Mouse (Mus musculus) embryonic stem cell, embryonic (primary cell): ENCODE results near the gene Fxyd3.

Experiments
- CTCF ChIA-PET, 4 experiments: fragments of 300-600 bp in 2 of 4; fragments of 350-600 bp in 2 of 4; sonication (Branson Sonifier 250); formaldehyde crosslinking; loops; one replicate each; lab custom pipeline; 2022; ENCODE audit warnings: inconsistent platforms in 2 of 4; lab: Charles Lee
- POLR2A ChIA-PET, 4 experiments: fragments of 300-600 bp in 2 of 4; fragments of 350-600 bp in 2 of 4; sonication (Branson Sonifier 250); formaldehyde crosslinking; loops; one replicate each; lab custom pipeline; 2022; ENCODE audit warnings: antibody characterized with exemption in 4 of 4, inconsistent platforms in 1 of 4; lab: Charles Lee

The Fxyd3 gene

GRCm38 (mm10) chr7:31050487-31050886, 26.0 kb downstream of the Fxyd3 start:
- CTCF ChIA-PET = interaction anchor here in 2 of 4 experiments (0.7 to 3.5 kb wide), 7 partner anchors 9 to 106 kb away, joined by 3 to 11 read pairs (median 3); partner anchors contain the start of gene Lgi4 (in 1 of the 2)
- POLR2A ChIA-PET = interaction anchor here in 1 of 4 experiments (0.9 kb wide), 1 partner anchor 17 kb away, joined by 3 read pairs; no protein-coding TSS in a partner anchor

GRCm38 (mm10) chr7:31049846-31050281, 26.6 kb downstream of the Fxyd3 start:
- CTCF ChIA-PET = interaction anchor here in 1 of 4 experiments (1.0 to 1.3 kb wide), 3 partner anchors 8 to 35 kb away, joined by 3 to 6 read pairs (median 5); partner anchors contain the start of gene Lgi4

GRCm38 (mm10) chr7:31049135-31049845, 27.2 kb downstream of the Fxyd3 start:
- ChIA-PET CTCF (interaction anchor here in 2 of 4 experiments (1.2 to 1.3 kb wide), 2 partner anchors 10 to 29 kb away, joined by 3 to 5 read pairs; partner anchors contain the start of gene Lgi4 (in 1 of the 2)), POLR2A (interaction anchor here in 1 of 4 experiments (0.8 kb wide), 1 partner anchor 16 kb away, joined by 3 read pairs; no protein-coding TSS in a partner anchor)

More at GRCm38 (mm10) chr7:31049846-31050281, 26.6 kb downstream of the Fxyd3 start:
- POLR2A ChIA-PET = interaction anchor here in 1 of 4 experiments (0.8 kb wide), 1 partner anchor 15 kb away, joined by 3 read pairs; no protein-coding TSS in a partner anchor

GRCm38 (mm10) chr7:31042431-31042910, 34.0 kb downstream of the Fxyd3 start, which contains the start of gene Fxyd5:
Gene Fxyd5, minus strand, starts transcription at chr7:31042481.
- POLR2A ChIA-PET = interaction anchor here in 2 of 4 experiments (1.1 to 1.5 kb wide), 2 partner anchors 9 to 11 kb away, joined by 3 to 5 read pairs; no protein-coding TSS in a partner anchor
- CTCF ChIA-PET = interaction anchor here (0.5 to 1.5 kb wide), 7 partner anchors 11 to 67 kb away, joined by 3 to 12 read pairs (median 4); no protein-coding TSS in a partner anchor

- CTCF ChIA-PET = interaction anchor here (0.5 to 2.0 kb wide), 15 partner anchors 9 to 951 kb away, joined by 3 to 12 read pairs (median 4); no protein-coding TSS in a partner anchor
- POLR2A ChIA-PET = interaction anchor here in 3 of 4 experiments (0.7 to 1.5 kb wide), 7 partner anchors 9 to 596 kb away, joined by 3 to 5 read pairs (median 3); partner anchors contain the start of gene Gramd1a (in 1 of the 3)
These were observed 34.7 kb downstream of the Fxyd3 start for GRCm38 (mm10) chr7:31041662-31042315.

GRCm38 (mm10) chr7:31041023-31041407, 35.5 kb downstream of the Fxyd3 start:
- CTCF ChIA-PET = interaction anchor here in 3 of 4 experiments (0.5 to 2.0 kb wide), 7 partner anchors 10 to 263 kb away, joined by 3 to 7 read pairs (median 5); no protein-coding TSS in a partner anchor
- POLR2A ChIA-PET = interaction anchor here in 2 of 4 experiments (0.7 to 1.5 kb wide), 5 partner anchors 12 to 254 kb away, joined by 3 to 5 read pairs (median 3); partner anchors contain the start of gene Gramd1a (in 1 of the 2)

GRCm38 (mm10) chr7:31040281-31041022, 36.1 kb downstream of the Fxyd3 start:
- POLR2A ChIA-PET = interaction anchor here in 2 of 4 experiments (0.6 to 0.9 kb wide), 2 partner anchors 13 to 86 kb away, joined by 3 to 6 read pairs; no protein-coding TSS in a partner anchor

GRCm38 (mm10) chr7:31039011-31039410, 37.5 kb downstream of the Fxyd3 start:
- ChIA-PET POLR2A (interaction anchor here in 1 of 4 experiments (1.0 kb wide), 1 partner anchor 253 kb away, joined by 3 read pairs; no protein-coding TSS in a partner anchor), CTCF (interaction anchor here in 1 of 4 experiments (0.8 kb wide), 1 partner anchor 135 kb away, joined by 3 read pairs; no protein-coding TSS in a partner anchor)

More at GRCm38 (mm10) chr7:31040281-31041022, 36.1 kb downstream of the Fxyd3 start:
- CTCF ChIA-PET = interaction anchor here in 2 of 4 experiments (1.2 to 2.0 kb wide), 3 partner anchors 12 to 64 kb away, joined by 3 to 7 read pairs (median 4); no protein-coding TSS in a partner anchor

GRCm38 (mm10) chr7:31037675-31038074, 38.8 kb downstream of the Fxyd3 start:
- POLR2A ChIA-PET = interaction anchor here in 3 of 4 experiments (0.6 to 1.8 kb wide), 9 partner anchors 9 to 306 kb away, joined by 3 to 5 read pairs (median 4); partner anchors contain the start of gene Ffar1 (in 1 of the 3)
- CTCF ChIA-PET = interaction anchor here in 2 of 4 experiments (0.6 to 1.4 kb wide), 5 partner anchors 9 to 232 kb away, joined by 4 to 8 read pairs (median 5); partner anchors contain the start of gene Lgi4 (in 1 of the 2)

- ChIA-PET CTCF (interaction anchor here in 2 of 4 experiments (0.6 to 1.4 kb wide), 9 partner anchors 8 to 231 kb away, joined by 3 to 8 read pairs (median 5); partner anchors contain the start of genes Gramd1a (in 1 of the 2) and Lgi4 (in 1 of the 2)), POLR2A (interaction anchor here in 2 of 4 experiments (0.6 to 1.8 kb wide), 14 partner anchors 10 to 757 kb away, joined by 3 to 5 read pairs (median 4); partner anchors contain the start of genes Ffar1 (in 1 of the 2), Thap8 (in 1 of the 2), Usf2 (in 1 of the 2) and Wdr62 (in 1 of the 2))
These were observed 39.6 kb downstream of the Fxyd3 start for GRCm38 (mm10) chr7:31036917-31037316.

- POLR2A ChIA-PET = no interaction called here
- CTCF ChIA-PET = interaction anchor here in 3 of 4 experiments (0.6 to 1.8 kb wide), 5 partner anchors 13 to 520 kb away, joined by 3 to 5 read pairs (median 3); no protein-coding TSS in a partner anchor
These were observed 41.2 kb downstream of the Fxyd3 start for GRCm38 (mm10) chr7:31035291-31035690.

- ChIA-PET POLR2A (interaction anchor here in 1 of 4 experiments (0.6 kb wide), 1 partner anchor 78 kb away, joined by 3 read pairs; no protein-coding TSS in a partner anchor), CTCF (interaction anchor here (0.6 to 1.8 kb wide), 6 partner anchors 13 to 519 kb away, joined by 3 to 5 read pairs (median 3); no protein-coding TSS in a partner anchor)
These were observed 41.7 kb downstream of the Fxyd3 start for GRCm38 (mm10) chr7:31034789-31035188.

GRCm38 (mm10) chr7:31033409-31034165, 42.9 kb downstream of the Fxyd3 start:
- ChIA-PET CTCF (interaction anchor here (0.5 to 1.8 kb wide), 6 partner anchors 12 to 558 kb away, joined by 3 to 5 read pairs (median 4); no protein-coding TSS in a partner anchor), POLR2A (interaction anchor here in 2 of 4 experiments (0.7 to 1.0 kb wide), 2 partner anchors 9 to 246 kb away, joined by 3 read pairs; partner anchors contain the start of genes Fxyd5 (in 1 of the 2) and Krtdap (in 1 of the 2))

GRCm38 (mm10) chr7:31031731-31032130, 44.8 kb downstream of the Fxyd3 start:
- ChIA-PET CTCF (interaction anchor here in 1 of 4 experiments (1.0 to 1.2 kb wide), 2 partner anchors 66 to 145 kb away, joined by 3 to 5 read pairs; no protein-coding TSS in a partner anchor), POLR2A (no interaction called here)

GRCm38 (mm10) chr7:31030717-31031116, 45.8 kb downstream of the Fxyd3 start:
- ChIA-PET CTCF (interaction anchor here in 1 of 4 experiments (0.5 kb wide), 1 partner anchor 22 kb away, joined by 4 read pairs; no protein-coding TSS in a partner anchor), POLR2A (no interaction called here)
